Mouse (Mus musculus) fibroblast of lung, adult 2 months (primary cell): ENCODE measurements around the gene Trim60.
"Not testable (repeated sequence)": the region's sequence is repeated elsewhere in the genome, so short reads cannot be mapped to it uniquely, and the experiment has no call there.

Experiments
- DNase-seq: peaks from one replicate; pipeline ENCODE4 v3.0.0-alpha.2; 2011; ENCODE audit warnings: low read depth

Trim60 gene

GRCm38 (mm10) chr8:65018423-65018822 is at the start of gene Trim60, which contains the start of gene Trim61:
Trim60 (minus strand) TSS chr8:65018584.
Trim61 (minus strand) TSS chr8:65018523.
- no peak for DNase-seq

- no peak for DNase-seq
Observed at GRCm38 (mm10) chr8:65067694-65068472, 49.5 kb upstream of the Trim60 start.

GRCm38 (mm10) chr8:65067031-65067430 is 48.6 kb upstream of the Trim60 start:
- no peak for DNase-seq

- no peak for DNase-seq
Observed at GRCm38 (mm10) chr8:65065622-65066021, 47.2 kb upstream of the Trim60 start.

- no peak for DNase-seq
Observed at GRCm38 (mm10) chr8:65064071-65064470, 45.7 kb upstream of the Trim60 start.

DNA sequence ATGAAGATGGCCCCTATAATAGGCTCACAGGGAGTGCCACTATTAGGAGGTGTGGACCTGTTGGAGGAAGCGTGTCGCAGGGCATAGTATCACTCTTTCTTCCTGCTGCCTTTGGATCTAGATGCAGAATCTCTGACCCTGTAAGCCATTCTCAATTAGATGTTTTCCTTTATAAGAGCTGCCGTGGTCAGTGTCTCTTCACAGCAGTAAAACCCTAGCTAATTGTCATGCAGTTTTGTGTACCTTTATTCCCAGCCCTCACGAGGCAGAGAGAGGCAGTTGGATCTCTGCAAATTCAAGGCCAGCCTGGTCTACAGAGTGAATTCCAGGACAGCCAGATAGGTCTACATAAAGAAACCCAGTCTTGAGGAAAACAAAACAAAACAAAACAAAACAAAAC is 43.8 kb upstream of the Trim60 start:
- DNase-seq: no peak

GRCm38 (mm10) chr8:65056722-65057121 is 38.3 kb upstream of the Trim60 start:
- DNase-seq: no peak

- DNase-seq: no peak
Observed at GRCm38 (mm10) chr8:65053968-65054367, 35.6 kb upstream of the Trim60 start.

DNA sequence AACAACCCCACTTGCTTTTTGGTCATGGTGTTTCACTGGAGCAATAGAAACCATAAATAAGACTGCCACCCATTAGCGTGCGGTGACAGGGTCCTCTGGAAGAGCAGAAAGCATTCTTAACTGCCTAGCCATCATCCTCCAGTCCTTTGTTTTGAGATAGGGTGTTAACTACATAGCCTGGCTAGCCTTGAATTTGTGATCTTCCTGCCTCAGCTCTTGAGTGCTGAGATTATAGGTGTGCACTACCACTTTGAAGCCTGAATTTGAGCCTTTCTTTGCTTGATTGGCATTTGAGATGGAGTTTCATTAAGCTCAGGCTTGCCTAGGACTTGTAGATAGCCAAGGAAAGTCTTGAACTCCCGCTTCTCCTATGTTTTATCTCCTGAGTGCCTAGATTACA is 35.2 kb upstream of the Trim60 start:
- DNase-seq: no peak

GRCm38 (mm10) chr8:65047801-65048200 is 29.4 kb upstream of the Trim60 start:
- no peak for DNase-seq

DNA sequence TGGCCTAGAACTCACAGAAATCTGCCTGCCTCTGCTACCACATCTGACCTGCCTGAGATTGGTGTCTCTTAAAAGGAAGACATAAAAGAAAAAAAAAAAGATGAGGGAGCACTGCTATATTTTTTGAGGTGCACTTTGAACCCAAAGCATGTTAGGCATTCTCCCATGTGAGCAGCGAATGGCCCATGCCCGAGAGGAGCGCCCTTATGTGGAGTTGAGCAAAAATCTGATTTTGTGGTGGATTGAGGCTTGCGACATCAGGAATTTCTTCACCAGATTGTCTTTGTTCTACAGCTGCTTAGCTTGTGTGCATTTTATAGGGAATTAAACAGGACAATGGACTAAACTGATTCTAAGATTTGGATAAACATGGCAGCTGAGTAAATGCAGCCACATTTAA is 28.8 kb upstream of the Trim60 start:
- no peak for DNase-seq

DNA sequence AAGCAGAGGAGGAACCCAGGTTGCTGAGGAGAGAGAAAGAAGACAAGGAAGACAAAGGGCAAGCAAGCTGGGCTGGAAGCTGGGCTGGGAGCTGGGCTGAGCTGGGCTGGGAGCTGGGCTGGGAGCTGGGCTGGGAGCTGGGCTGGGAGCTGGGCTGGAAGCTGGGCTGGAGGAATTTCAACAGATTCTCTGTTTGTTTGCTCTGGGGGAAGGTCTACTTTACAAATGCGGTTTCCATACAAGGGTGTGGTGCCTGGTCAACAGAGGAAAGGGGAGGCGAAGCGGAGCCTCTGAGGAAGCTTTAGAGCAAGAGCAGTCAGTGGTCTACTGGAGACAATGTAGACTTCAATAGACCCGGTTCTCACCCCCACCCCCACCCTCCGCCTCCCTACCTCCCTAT is 28.2 kb upstream of the Trim60 start:
- no peak for DNase-seq

GRCm38 (mm10) chr8:65037117-65037533 is 18.7 kb upstream of the Trim60 start, which contains the start of gene Apela:
Apela (minus strand) TSS chr8:65037336.
- DNase-seq: no peak

DNA sequence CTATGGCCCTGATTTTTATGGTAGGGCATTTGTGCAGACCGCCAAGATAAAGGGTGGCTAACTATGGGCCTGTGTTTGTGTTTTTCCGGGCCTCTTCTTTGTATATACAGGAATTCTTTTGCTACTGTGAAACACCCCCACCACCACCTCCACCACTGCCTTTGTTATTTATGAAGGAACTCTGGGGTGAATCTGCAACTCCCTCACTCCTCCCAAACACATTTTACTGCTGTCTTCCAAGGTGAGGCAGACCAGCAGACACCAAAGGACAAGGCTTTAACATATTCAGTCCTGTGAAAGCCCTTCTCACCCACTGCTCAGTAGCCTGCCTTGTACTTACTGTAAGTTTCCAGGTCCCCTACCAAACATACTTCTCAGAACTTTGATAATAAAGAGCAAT is 15.8 kb upstream of the Trim60 start:
- no peak for DNase-seq

DNA sequence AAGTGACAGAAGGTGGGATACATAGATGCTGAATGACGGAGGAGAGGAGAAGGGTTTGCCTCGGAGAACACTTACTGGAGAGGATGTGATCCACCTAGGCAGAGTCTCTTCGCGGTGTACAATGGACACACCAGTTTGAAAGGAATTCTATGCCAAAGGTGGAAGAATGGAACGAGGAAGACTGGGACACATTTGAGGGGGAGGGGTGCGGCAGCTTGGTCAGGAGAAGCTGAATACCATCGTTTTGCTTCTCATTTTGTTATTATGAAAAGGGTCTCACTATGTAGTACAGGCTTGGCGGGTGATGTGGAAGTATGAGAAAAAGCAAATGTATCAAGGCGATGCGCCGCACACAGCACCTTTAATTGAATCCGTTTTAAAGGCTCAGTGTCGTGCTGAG is 14.7 kb upstream of the Trim60 start:
- no peak for DNase-seq

DNA sequence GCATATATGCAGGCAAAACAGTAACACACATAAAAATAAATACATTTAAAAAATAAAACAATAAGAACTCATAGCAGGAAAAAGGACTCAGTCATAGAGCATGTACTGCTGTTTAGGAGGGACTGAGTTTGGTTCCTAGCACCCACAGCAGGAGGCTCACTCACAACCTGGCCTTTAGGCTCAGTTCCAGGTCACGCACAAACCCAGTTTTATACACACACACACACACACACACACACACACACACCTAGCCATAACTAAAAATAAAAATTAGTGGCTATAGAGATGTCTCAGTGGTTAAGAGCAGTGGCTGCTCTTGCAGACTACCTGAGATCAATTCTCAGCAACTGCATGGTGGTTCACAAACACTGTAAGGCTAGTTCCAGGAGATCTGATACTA is 13.7 kb upstream of the Trim60 start:
- DNase-seq: no peak

- DNase-seq: no peak
Observed at GRCm38 (mm10) chr8:65030735-65031485, 12.5 kb upstream of the Trim60 start.

- no peak for DNase-seq
Observed at GRCm38 (mm10) chr8:65029776-65030175, 11.4 kb upstream of the Trim60 start.

DNA sequence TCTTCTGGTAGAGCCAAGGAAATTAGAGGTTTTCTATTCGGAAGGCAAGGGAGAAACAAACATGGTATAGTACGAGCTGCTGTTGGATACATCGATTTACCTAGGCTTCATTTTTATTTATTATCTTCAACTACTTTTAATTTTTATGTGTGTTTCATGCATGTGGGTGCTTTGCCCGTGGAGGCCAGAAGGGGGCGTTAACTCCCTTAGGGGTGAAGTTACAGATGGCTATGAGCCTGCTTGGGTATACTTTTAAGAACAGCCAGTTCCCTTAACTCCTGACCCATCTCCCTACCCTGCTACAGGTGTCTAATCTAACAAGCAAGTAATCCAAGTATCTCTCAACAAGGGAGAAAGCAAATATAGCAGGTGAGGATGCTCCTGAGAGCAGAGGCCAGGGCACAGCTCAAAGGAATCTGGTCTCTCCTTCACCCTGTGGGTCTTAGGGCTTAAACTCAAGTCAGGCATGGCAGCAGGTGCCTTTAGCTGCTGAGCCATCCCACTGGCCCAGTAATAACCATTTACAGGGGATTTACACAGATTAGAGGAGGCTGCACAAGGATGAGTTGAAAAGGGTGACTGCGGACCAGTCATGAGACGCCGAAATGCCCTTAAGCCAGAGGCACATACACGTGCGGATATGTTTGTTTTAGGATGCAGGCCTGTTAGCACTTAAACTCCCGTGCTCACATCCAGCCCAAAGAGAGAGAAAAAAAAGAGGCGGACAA is 10.7 kb upstream of the Trim60 start:
- no peak for DNase-seq

DNA sequence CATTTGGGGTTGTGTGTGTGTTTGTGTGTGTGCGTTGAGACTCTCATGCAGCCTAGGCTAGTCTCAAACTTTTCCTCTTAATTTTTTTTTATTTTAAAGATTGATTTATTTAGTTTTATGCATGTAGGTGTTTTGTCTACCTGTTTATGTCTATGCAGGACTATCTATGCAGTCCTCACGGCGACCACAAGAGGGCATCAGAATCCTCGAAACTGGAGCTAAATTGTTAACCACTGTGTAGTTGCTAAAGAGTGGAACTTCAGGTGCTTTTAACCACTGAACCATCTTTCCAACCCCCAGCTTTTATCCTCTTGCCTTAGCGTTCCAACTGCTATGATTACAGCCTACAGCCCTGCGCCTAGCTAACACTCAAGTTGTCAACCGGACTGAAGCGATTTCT is 4.1 kb upstream of the Trim60 start:
- peak; percentile 11 for DNase-seq

GRCm38 (mm10) chr8:65007616-65008015 is 10.8 kb downstream of the Trim60 start:
- not testable (repeated sequence) for DNase-seq

GRCm38 (mm10) chr8:64998806-64999365 is 19.5 kb downstream of the Trim60 start:
- DNase-seq: no peak
